9 mouse cellular contexts compared by ENCODE assay signal in genomic region chr12:84288461-84288860, GRCm38 (mm10). TPM values are rescaled to one million over a fixed set of nuclear protein-coding genes. Genes with fewer than 3 reads are reported as not detected.
DNase-seq lines count a peak whose midpoint lies in the region; ATAC-seq and TF ChIP-seq lines count a peak whose summit lies in the region.
"Had no signal": no experiment of that assay in that cellular context is flagged by ENCODE, and none has a peak within 500 bp of the region (broad histone marks: within the 10 kb centered on the region; RNA-seq: fewer than 3 reads in every experiment).

No protein-coding gene starts in this region.

- no peak overlapping the region for H3K4me2 ChIP-seq in hindbrain, embryonic 14.5 days (replicated peaks)

- no peak for ATAC-seq in hindbrain, embryonic 14.5 days (ENCODE audit: low FRiP score)

- TF ChIP-seq POLR2A in lung, adult 2 months (IDR thresholded peaks at IDR 0.05; ENCODE audit: borderline replicate concordance, extremely low read depth, low read depth, low read length) = no peak
- TF ChIP-seq POLR2A in testis, adult 2 months (IDR thresholded peaks at IDR 0.05; ENCODE audit: control insufficient read depth, low read depth, low read length) = no peak

- TF ChIP-seq CTCF in layer of hippocampus, adult 2 months (conservative IDR thresholded peaks at IDR 0.05) = peak; percentile 69
- peak; percentile 84 for TF ChIP-seq CTCF in lung, adult 2 months (IDR thresholded peaks at IDR 0.05; ENCODE audit: insufficient read depth, low read length)
- peak; percentile 64; the same call in 1 of the 2 replicates for TF ChIP-seq CTCF in testis, adult 2 months (IDR thresholded peaks at IDR 0.05; ENCODE audit: control insufficient read depth, insufficient read depth, insufficient replicate concordance, low read depth, low read length)

- H3K4me1 ChIP-seq in lung, adult 2 months (ENCODE audit: control insufficient read depth, insufficient read depth, low read length) = peaks cover 12% of the 10 kb centered on the region
- H3K4me1 ChIP-seq in testis, adult 2 months (ENCODE audit: control insufficient read depth, insufficient read depth, low read length) = peaks cover 5% of the 10 kb centered on the region; the same call in 1 of the 2 replicates
- H3K4me1 ChIP-seq in hindbrain, embryonic 14.5 days (replicated peaks; ENCODE audit: control insufficient read depth, insufficient read depth, low read length) = peaks cover 11% of the 10 kb centered on the region

- peak in 1 of 2 experiments; percentile 34 for DNase-seq in layer of hippocampus, adult 2 months (ENCODE audit: low spot score in 2 of 2)
- DNase-seq in layer of hippocampus, adult 9-11 months = no peak
- peak; percentile 69 for DNase-seq in ES-CJ7 (ENCODE audit: low read depth, low spot score)
- peak; percentile 80 for DNase-seq in adrenal gland, postnatal 14 days
- peak; percentile 24 for DNase-seq in forelimb bud, embryonic 11.5 days (ENCODE audit: low read depth, low spot score)
- DNase-seq in lung, adult 2 months = peak; percentile 48
- no peak for DNase-seq in hindbrain, embryonic 14.5 days (ENCODE audit: low spot score)

- H3K27ac ChIP-seq in layer of hippocampus, adult 2 months = no peak overlapping the region
- no peak overlapping the region for H3K27ac ChIP-seq in testis, adult 2 months (ENCODE audit: control insufficient read depth, insufficient read depth, low read depth, low read length)
- H3K27ac ChIP-seq in hindbrain, embryonic 14.5 days = no peak overlapping the region

- H3K4me3 ChIP-seq in layer of hippocampus, adult 2 months = no peak overlapping the region
- H3K4me3 ChIP-seq in lung, adult 2 months (replicated peaks; ENCODE audit: extremely low read depth, low read depth, low read length) = no peak overlapping the region
- no peak overlapping the region for H3K4me3 ChIP-seq in testis, adult 2 months (ENCODE audit: control insufficient read depth, low read depth, low read length)
- H3K4me3 ChIP-seq in hindbrain, embryonic 14.5 days (replicated peaks; ENCODE audit: low read length) = no peak overlapping the region
- H3K4me3 ChIP-seq: megakaryocyte, embryonic 14.5 days had no signal

- peaks cover 1% of the 10 kb centered on the region; the same call in 1 of the 2 replicates for H3K36me3 ChIP-seq in testis, adult 2 months (ENCODE audit: control insufficient read depth, insufficient read depth, low read length)
- H3K36me3 ChIP-seq in hindbrain, embryonic 14.5 days (replicated peaks; ENCODE audit: control insufficient read depth, insufficient read depth) = peaks cover 8% of the 10 kb centered on the region

- 67% methylated on average over 3 of the region's 3 CpGs for WGBS in lung, adult 2 months
- 67% methylated on average over 3 of the region's 3 CpGs for WGBS in hindbrain, embryonic 14.5 days

- no peaks in the 10 kb centered on the region for H3K27me3 ChIP-seq in testis, adult 2 months (ENCODE audit: control insufficient read depth, insufficient read depth, low read length)
- no peaks in the 10 kb centered on the region for H3K27me3 ChIP-seq in hindbrain, embryonic 14.5 days (ENCODE audit: control insufficient read depth, insufficient read depth, low read length)
- H3K27me3 ChIP-seq: megakaryocyte, embryonic 14.5 days had no signal

- H3K9me3 ChIP-seq in hindbrain, embryonic 14.5 days (ENCODE audit: control insufficient read depth, low read length) = no peaks in the 10 kb centered on the region
- H3K9me3 ChIP-seq: megakaryocyte, embryonic 14.5 days had no signal

- H3K9ac ChIP-seq in hindbrain, embryonic 14.5 days = no peak overlapping the region

RNA-seq across cellular contexts. Expression of gene Ptgr2, which starts 3.4 kb away (rescaled TPM):
- total RNA-seq in layer of hippocampus, adult 2 months (2021) = 10 to 100 TPM; 39.0 to 42.7 TPM
- 132 and 143 TPM in 2 replicates for total RNA-seq in adrenal gland, postnatal 14 days (2021)
- polyA plus RNA-seq in lung, adult 2 months (2012; rRNA removed) = 7.3 and 14.5 TPM in 2 replicates
- polyA plus RNA-seq in testis, adult 2 months (2012; rRNA removed) = 8.6 and 11.9 TPM in 2 replicates
- 15.4 and 18.2 TPM in 2 replicates for polyA plus RNA-seq in hindbrain, embryonic 14.5 days (2014; fragmentation: Nextera tagmentation; extraction: Ambion mirVana)

RNA-seq across cellular contexts. Expression of gene Zfp410, which starts 28.2 kb away (rescaled TPM):
- 10 to 100 TPM; 39.3 to 41.0 TPM for total RNA-seq in layer of hippocampus, adult 2 months (2021)
- total RNA-seq in adrenal gland, postnatal 14 days (2021) = 42.2 and 52.6 TPM in 2 replicates
- 16.0 and 20.5 TPM in 2 replicates for polyA plus RNA-seq in lung, adult 2 months (2012; rRNA removed)
- polyA plus RNA-seq in testis, adult 2 months (2012; rRNA removed) = 12.8 and 15.6 TPM in 2 replicates
- 62.5 and 67.6 TPM in 2 replicates for polyA plus RNA-seq in hindbrain, embryonic 14.5 days (2014; fragmentation: Nextera tagmentation; extraction: Ambion mirVana)

Comparison
In these comparisons a context has a peak if more than half of its experiments do, and no peak if none do; other contexts are left out.
1. DNase-seq: peak in ES-CJ7 (single experiment), adrenal gland, postnatal 14 days (single experiment), forelimb bud, embryonic 11.5 days (single experiment) and lung, adult 2 months (single experiment); none in layer of hippocampus, adult 9-11 months (single experiment) and hindbrain, embryonic 14.5 days (single experiment).
2. Peak in every context shown above with its lines, with median percentiles within 50 percentile points of each other: CTCF ChIP-seq.